Mouse (Mus musculus): ENCODE measurements around the gene Slc7a8. TPM values are rescaled to one million over a fixed set of nuclear protein-coding genes. Genes with fewer than 3 reads are reported as not detected.
A peak's percentile ranks its signal among the peaks of the same experiment; 100 is the strongest.
"Not testable (repeated sequence)": the region's sequence is repeated elsewhere in the genome, so short reads cannot be mapped to it uniquely, and the experiment has no call there.

Slc7a8 gene
- total RNA-seq, 1 experiment from 2014 or later: 64.6 TPM

GRCm38 (mm10) chr14:54780836-54781609 is 723 bp downstream of the Slc7a8 start:
- peak; percentile 70 for DNase-seq

GRCm38 (mm10) chr14:54780084-54780483 is 1.7 kb downstream of the Slc7a8 start:
- no peak for DNase-seq

GRCm38 (mm10) chr14:54777893-54778292 is 3.9 kb downstream of the Slc7a8 start:
- no peak for DNase-seq

GRCm38 (mm10) chr14:54776768-54777167 is 5.0 kb downstream of the Slc7a8 start:
- no peak for DNase-seq

- DNase-seq: no peak
Measured at GRCm38 (mm10) chr14:54775534-54776041, 6.2 kb downstream of the Slc7a8 start.

GRCm38 (mm10) chr14:54772333-54772856 is 9.4 kb downstream of the Slc7a8 start:
- no peak for DNase-seq

GRCm38 (mm10) chr14:54770373-54770772 is 11.4 kb downstream of the Slc7a8 start:
- no peak for DNase-seq

GRCm38 (mm10) chr14:54769068-54769425 is 12.7 kb downstream of the Slc7a8 start:
- DNase-seq: no peak

GRCm38 (mm10) chr14:54768314-54769067 is 13.3 kb downstream of the Slc7a8 start:
- no peak for DNase-seq

GRCm38 (mm10) chr14:54766937-54767336 is 14.8 kb downstream of the Slc7a8 start:
- DNase-seq: not testable (repeated sequence)

GRCm38 (mm10) chr14:54756382-54756781 is 25.4 kb downstream of the Slc7a8 start:
- no peak for DNase-seq

GRCm38 (mm10) chr14:54754602-54755018 is 27.1 kb downstream of the Slc7a8 start:
- peak; percentile 59 for DNase-seq

- no peak for DNase-seq
Measured at GRCm38 (mm10) chr14:54753986-54754601, 27.7 kb downstream of the Slc7a8 start.

GRCm38 (mm10) chr14:54752938-54753337 is 28.8 kb downstream of the Slc7a8 start:
- no peak for DNase-seq

- no peak for DNase-seq
Measured at GRCm38 (mm10) chr14:54751768-54752167, 30.0 kb downstream of the Slc7a8 start.

- no peak for DNase-seq
Measured at GRCm38 (mm10) chr14:54749238-54749637, 32.5 kb downstream of the Slc7a8 start.

GRCm38 (mm10) chr14:54747942-54748917 is 33.5 kb downstream of the Slc7a8 start:
- peak; percentile 50 for DNase-seq

- DNase-seq: no peak
Measured at GRCm38 (mm10) chr14:54746038-54746437, 35.7 kb downstream of the Slc7a8 start.

- DNase-seq: no peak
Measured at GRCm38 (mm10) chr14:54744473-54744872, 37.3 kb downstream of the Slc7a8 start.

GRCm38 (mm10) chr14:54742375-54742774 is 39.4 kb downstream of the Slc7a8 start:
- DNase-seq: peak; percentile 24

- no peak for DNase-seq
Measured at GRCm38 (mm10) chr14:54741721-54742120, 40.0 kb downstream of the Slc7a8 start.
